Mouse (Mus musculus): ENCODE data around the gene Olfr195. TPM values are rescaled to one million over a fixed set of nuclear protein-coding genes. Genes with fewer than 3 reads are reported as not detected.
"Not testable (repeated sequence)": the region's sequence is repeated elsewhere in the genome, so short reads cannot be mapped to it uniquely, and the experiment has no call there.

Olfr195 gene
- polyA plus RNA-seq (2014; fragmentation: Nextera tagmentation; extraction: Ambion mirVana) = not detected in 2 replicates

GRCm38 (mm10) chr16:59146746-59147145 is at the start of gene Olfr195:
Gene Olfr195, plus strand, starts transcription at chr16:59147046.
- Histone ChIP-seq H3K27me3 (replicated peaks; ENCODE audit: control insufficient read depth, insufficient read depth, low read length) (no peaks in the 10 kb centered on the region), H3K4me2 (ENCODE audit: low read length) (no peak within 1 kb of the TSS), H3K9me3 (ENCODE audit: control insufficient read depth, low read length) (no peaks in the 10 kb centered on the region), H3K27ac (ENCODE audit: low read depth) (no peak within 1 kb of the TSS), H3K4me3 (ENCODE audit: low read depth, low read length) (no peak within 1 kb of the TSS), H3K36me3 (ENCODE audit: control insufficient read depth, insufficient read depth, low read length) (no peaks in the 10 kb centered on the region), H3K9ac (ENCODE audit: low read length) (no peak within 1 kb of the TSS), H3K4me1 (replicated peaks; ENCODE audit: control insufficient read depth, insufficient read depth, low read length) (no peaks in the 10 kb centered on the region)
- ATAC-seq (replicated peaks; ENCODE audit: low FRiP score, low TSS enrichment, low read depth) (no peak), DNase-seq (ENCODE audit: low spot score) (no peak)
- 94% methylated on average over 1 of the region's 1 CpGs for WGBS

- no peaks in the 10 kb centered on the region for H3K27me3 ChIP-seq (replicated peaks; ENCODE audit: control insufficient read depth, insufficient read depth, low read length)
- H3K27ac ChIP-seq (ENCODE audit: low read depth) = no peak overlapping the region
- no peak for ATAC-seq (replicated peaks; ENCODE audit: low FRiP score, low TSS enrichment, low read depth)
- no peak overlapping the region for H3K4me2 ChIP-seq (ENCODE audit: low read length)
- no peak overlapping the region for H3K9ac ChIP-seq (ENCODE audit: low read length)
- H3K9me3 ChIP-seq (ENCODE audit: control insufficient read depth, low read length) = no peaks in the 10 kb centered on the region
- H3K4me3 ChIP-seq (ENCODE audit: low read depth, low read length) = no peak overlapping the region
- H3K36me3 ChIP-seq (ENCODE audit: control insufficient read depth, insufficient read depth, low read length) = no peaks in the 10 kb centered on the region
- no peak for DNase-seq (ENCODE audit: low spot score)
- 80% methylated on average over 2 of the region's 2 CpGs for WGBS
- H3K4me1 ChIP-seq (replicated peaks; ENCODE audit: control insufficient read depth, insufficient read depth, low read length) = no peaks in the 10 kb centered on the region
Observed at GRCm38 (mm10) chr16:59105312-59105711, 41.5 kb upstream of the Olfr195 start.

- H3K9ac ChIP-seq (ENCODE audit: low read length); DNase-seq (ENCODE audit: low spot score); H3K27me3 ChIP-seq (replicated peaks; ENCODE audit: control insufficient read depth, insufficient read depth, low read length); H3K4me1 ChIP-seq (replicated peaks; ENCODE audit: control insufficient read depth, insufficient read depth, low read length); H3K9me3 ChIP-seq (ENCODE audit: control insufficient read depth, low read length); H3K4me3 ChIP-seq (ENCODE audit: low read depth, low read length); H3K36me3 ChIP-seq (ENCODE audit: control insufficient read depth, insufficient read depth, low read length); ATAC-seq (replicated peaks; ENCODE audit: low FRiP score, low TSS enrichment, low read depth); H3K27ac ChIP-seq (ENCODE audit: low read depth); H3K4me2 ChIP-seq (ENCODE audit: low read length): not testable (repeated sequence)
- WGBS = 38% methylated on average over 5 of the region's 5 CpGs
Observed at GRCm38 (mm10) chr16:59108522-59108921, 38.3 kb upstream of the Olfr195 start.

GRCm38 (mm10) chr16:59111781-59112180 is 35.1 kb upstream of the Olfr195 start, which contains the start of gene Olfr193:
Gene Olfr193, minus strand, starts transcription at chr16:59111881.
- Histone ChIP-seq H3K4me3 (ENCODE audit: low read depth, low read length) (no peak within 1 kb of the TSS), H3K9me3 (ENCODE audit: control insufficient read depth, low read length) (no peaks in the 10 kb centered on the region), H3K27me3 (replicated peaks; ENCODE audit: control insufficient read depth, insufficient read depth, low read length) (no peaks in the 10 kb centered on the region), H3K9ac (ENCODE audit: low read length) (no peak within 1 kb of the TSS), H3K27ac (ENCODE audit: low read depth) (no peak within 1 kb of the TSS), H3K4me2 (ENCODE audit: low read length) (no peak within 1 kb of the TSS), H3K36me3 (ENCODE audit: control insufficient read depth, insufficient read depth, low read length) (no peaks in the 10 kb centered on the region), H3K4me1 (replicated peaks; ENCODE audit: control insufficient read depth, insufficient read depth, low read length) (no peaks in the 10 kb centered on the region)
- DNase-seq (ENCODE audit: low spot score) (no peak), ATAC-seq (replicated peaks; ENCODE audit: low FRiP score, low TSS enrichment, low read depth) (no peak)
- 100% methylated on average over 1 of the region's 1 CpGs for WGBS

- Histone ChIP-seq H3K36me3 (ENCODE audit: control insufficient read depth, insufficient read depth, low read length) (no peaks in the 10 kb centered on the region), H3K9ac (ENCODE audit: low read length) (no peak within 1 kb of the TSS), H3K27me3 (replicated peaks; ENCODE audit: control insufficient read depth, insufficient read depth, low read length) (no peaks in the 10 kb centered on the region), H3K4me2 (ENCODE audit: low read length) (no peak within 1 kb of the TSS), H3K4me3 (ENCODE audit: low read depth, low read length) (no peak within 1 kb of the TSS), H3K27ac (ENCODE audit: low read depth) (no peak within 1 kb of the TSS), H3K4me1 (replicated peaks; ENCODE audit: control insufficient read depth, insufficient read depth, low read length) (no peaks in the 10 kb centered on the region), H3K9me3 (ENCODE audit: control insufficient read depth, low read length) (no peaks in the 10 kb centered on the region)
- DNase-seq (ENCODE audit: low spot score) = no peak
- ATAC-seq (replicated peaks; ENCODE audit: low FRiP score, low TSS enrichment, low read depth) = no peak
Observed at GRCm38 (mm10) chr16:59120969-59121368, 25.9 kb upstream of the Olfr195 start, which contains the start of gene Olfr194. Gene Olfr194, minus strand, starts transcription at chr16:59121069.

GRCm38 (mm10) chr16:59130740-59131139 is 16.1 kb upstream of the Olfr195 start:
- Histone ChIP-seq H3K36me3 (ENCODE audit: control insufficient read depth, insufficient read depth, low read length) (no peaks in the 10 kb centered on the region), H3K9ac (ENCODE audit: low read length) (no peak overlapping the region), H3K4me3 (ENCODE audit: low read depth, low read length) (no peak overlapping the region), H3K4me2 (ENCODE audit: low read length) (no peak overlapping the region), H3K27me3 (replicated peaks; ENCODE audit: control insufficient read depth, insufficient read depth, low read length) (no peaks in the 10 kb centered on the region), H3K27ac (ENCODE audit: low read depth) (no peak overlapping the region), H3K9me3 (ENCODE audit: control insufficient read depth, low read length) (0 out of 2 replicates have a peak, but pooled peaks cover 5% of the 10 kb centered on the region), H3K4me1 (replicated peaks; ENCODE audit: control insufficient read depth, insufficient read depth, low read length) (no peaks in the 10 kb centered on the region)
- ATAC-seq (replicated peaks; ENCODE audit: low FRiP score, low TSS enrichment, low read depth) (no peak), DNase-seq (ENCODE audit: low spot score) (no peak)
- 78% methylated on average over 1 of the region's 1 CpGs for WGBS

- no peak overlapping the region for H3K27ac ChIP-seq (ENCODE audit: low read depth)
- H3K9me3 ChIP-seq (ENCODE audit: control insufficient read depth, low read length) = no peaks in the 10 kb centered on the region
- H3K9ac ChIP-seq (ENCODE audit: low read length) = no peak overlapping the region
- no peak overlapping the region for H3K4me3 ChIP-seq (ENCODE audit: low read depth, low read length)
- no peaks in the 10 kb centered on the region for H3K27me3 ChIP-seq (replicated peaks; ENCODE audit: control insufficient read depth, insufficient read depth, low read length)
- DNase-seq (ENCODE audit: low spot score) = no peak
- H3K4me1 ChIP-seq (replicated peaks; ENCODE audit: control insufficient read depth, insufficient read depth, low read length) = no peaks in the 10 kb centered on the region
- no peak for ATAC-seq (replicated peaks; ENCODE audit: low FRiP score, low TSS enrichment, low read depth)
- no peaks in the 10 kb centered on the region for H3K36me3 ChIP-seq (ENCODE audit: control insufficient read depth, insufficient read depth, low read length)
- no peak overlapping the region for H3K4me2 ChIP-seq (ENCODE audit: low read length)
Observed at GRCm38 (mm10) chr16:59141105-59141504, 5.7 kb upstream of the Olfr195 start.

- Histone ChIP-seq H3K4me3 (ENCODE audit: low read depth, low read length) (no peak overlapping the region), H3K27ac (ENCODE audit: low read depth) (no peak overlapping the region), H3K36me3 (ENCODE audit: control insufficient read depth, insufficient read depth, low read length) (no peaks in the 10 kb centered on the region), H3K27me3 (replicated peaks; ENCODE audit: control insufficient read depth, insufficient read depth, low read length) (no peaks in the 10 kb centered on the region), H3K9me3 (ENCODE audit: control insufficient read depth, low read length) (no peaks in the 10 kb centered on the region), H3K4me2 (ENCODE audit: low read length) (no peak overlapping the region), H3K4me1 (replicated peaks; ENCODE audit: control insufficient read depth, insufficient read depth, low read length) (no peaks in the 10 kb centered on the region), H3K9ac (ENCODE audit: low read length) (no peak overlapping the region)
- no peak for DNase-seq (ENCODE audit: low spot score)
- 91% methylated on average over 2 of the region's 2 CpGs for WGBS
- no peak for ATAC-seq (replicated peaks; ENCODE audit: low FRiP score, low TSS enrichment, low read depth)
Observed at GRCm38 (mm10) chr16:59151996-59152395, 5.2 kb downstream of the Olfr195 start.

- H3K27me3 ChIP-seq (replicated peaks; ENCODE audit: control insufficient read depth, insufficient read depth, low read length) = no peaks in the 10 kb centered on the region
- H3K4me2 ChIP-seq (ENCODE audit: low read length) = no peak within 1 kb of the TSS
- H3K9me3 ChIP-seq (ENCODE audit: control insufficient read depth, low read length) = no peaks in the 10 kb centered on the region
- no peaks in the 10 kb centered on the region for H3K36me3 ChIP-seq (ENCODE audit: control insufficient read depth, insufficient read depth, low read length)
- WGBS = 76% methylated on average over 3 of the region's 3 CpGs
- no peak within 1 kb of the TSS for H3K27ac ChIP-seq (ENCODE audit: low read depth)
- H3K9ac ChIP-seq (ENCODE audit: low read length) = no peak within 1 kb of the TSS
- DNase-seq (ENCODE audit: low spot score) (no peak), ATAC-seq (replicated peaks; ENCODE audit: low FRiP score, low TSS enrichment, low read depth) (no peak)
- no peak within 1 kb of the TSS for H3K4me3 ChIP-seq (ENCODE audit: low read depth, low read length)
- H3K4me1 ChIP-seq (replicated peaks; ENCODE audit: control insufficient read depth, insufficient read depth, low read length) = no peaks in the 10 kb centered on the region
Observed at GRCm38 (mm10) chr16:59170354-59170753, 23.5 kb downstream of the Olfr195 start, which contains the start of gene Olfr196. Gene Olfr196, minus strand, starts transcription at chr16:59170454.
